Mouse (Mus musculus) C2C12 (cell line): Measurements from ENCODE around the gene Ddx54.

Experiments
- CTCF ChIP-seq: IDR thresholded peaks from one replicate; pipeline ENCODE4 v1.5.1; 2011; ENCODE audit not compliant: control insufficient read depth, insufficient read depth, insufficient read length
- MAX ChIP-seq: IDR thresholded peaks from one replicate; pipeline ENCODE4 v1.6.1; 2011; ENCODE audit warnings: mild to moderate bottlenecking, control low read depth
- MYOD1 ChIP-seq: IDR thresholded peaks from one replicate; pipeline ENCODE4 v1.6.1; 2011; ENCODE audit warnings: low read depth; ENCODE audit not compliant: control insufficient read depth, insufficient read length
- MYOG ChIP-seq: IDR thresholded peaks from one replicate; pipeline ENCODE4 v1.6.1; 2011; ENCODE audit not compliant: control insufficient read depth, insufficient read length; ENCODE audit errors: extremely low read depth
- USF1 ChIP-seq: IDR thresholded peaks from one replicate; pipeline ENCODE4 v1.6.1; 2011; ENCODE audit warnings: low read depth, mild to moderate bottlenecking, control low read depth, moderate library complexity

DNA sequence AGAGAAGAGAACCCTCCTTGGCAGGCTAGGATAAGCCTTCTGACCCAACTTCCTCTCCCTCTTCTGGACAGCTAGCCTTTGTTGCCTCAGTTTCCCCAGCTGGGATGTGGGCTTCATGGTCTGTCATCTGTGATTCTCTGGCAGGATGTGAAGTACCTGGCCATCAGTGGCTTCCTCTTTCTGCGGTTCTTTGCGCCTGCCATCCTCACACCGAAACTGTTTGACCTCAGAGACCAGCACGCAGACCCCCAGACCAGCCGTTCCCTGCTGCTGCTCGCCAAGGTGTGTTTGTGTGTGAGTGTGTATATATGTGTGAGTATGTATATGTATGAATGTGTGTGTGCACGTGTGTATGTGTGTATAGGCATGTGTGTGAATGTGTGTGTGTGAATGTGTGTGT, 57.6 kb downstream of the Ddx54 start:
- TF ChIP-seq CTCF (no peak), MYOD1 (no peak), USF1 (no peak), MYOG (no peak), MAX (no peak)
